Mouse (Mus musculus) kidney, postnatal 10 days (tissue): ENCODE results near the gene Slc25a5.
A peak's percentile ranks its signal among the peaks of the same experiment; 100 is the strongest.

Experiments
- DNase-seq: peaks from one replicate; pipeline ENCODE4 v3.0.0; 2021; ENCODE audit warnings: mixed read lengths

Gene Slc25a5

DNA sequence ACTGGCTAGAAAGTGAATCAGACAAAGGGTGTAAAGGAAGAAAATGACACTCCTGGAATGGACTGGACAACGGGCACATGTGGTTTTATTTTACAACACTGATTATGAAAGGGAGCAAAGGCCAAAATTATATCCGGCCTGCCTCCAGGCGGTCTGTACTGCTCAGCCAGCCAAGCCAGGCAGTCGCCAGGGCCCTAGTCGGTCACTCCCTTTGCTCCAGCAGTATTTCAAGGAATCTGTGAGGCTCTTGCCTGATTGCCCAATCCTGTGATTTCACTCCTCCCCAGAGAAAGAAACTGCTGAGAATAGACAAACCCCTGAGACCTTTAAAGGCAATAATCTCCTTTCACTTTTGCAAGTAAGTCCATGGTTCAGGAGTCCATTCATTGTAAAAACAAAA, 8.7 kb downstream of the Slc25a5 start:
- peak; percentile 49 for DNase-seq

DNA sequence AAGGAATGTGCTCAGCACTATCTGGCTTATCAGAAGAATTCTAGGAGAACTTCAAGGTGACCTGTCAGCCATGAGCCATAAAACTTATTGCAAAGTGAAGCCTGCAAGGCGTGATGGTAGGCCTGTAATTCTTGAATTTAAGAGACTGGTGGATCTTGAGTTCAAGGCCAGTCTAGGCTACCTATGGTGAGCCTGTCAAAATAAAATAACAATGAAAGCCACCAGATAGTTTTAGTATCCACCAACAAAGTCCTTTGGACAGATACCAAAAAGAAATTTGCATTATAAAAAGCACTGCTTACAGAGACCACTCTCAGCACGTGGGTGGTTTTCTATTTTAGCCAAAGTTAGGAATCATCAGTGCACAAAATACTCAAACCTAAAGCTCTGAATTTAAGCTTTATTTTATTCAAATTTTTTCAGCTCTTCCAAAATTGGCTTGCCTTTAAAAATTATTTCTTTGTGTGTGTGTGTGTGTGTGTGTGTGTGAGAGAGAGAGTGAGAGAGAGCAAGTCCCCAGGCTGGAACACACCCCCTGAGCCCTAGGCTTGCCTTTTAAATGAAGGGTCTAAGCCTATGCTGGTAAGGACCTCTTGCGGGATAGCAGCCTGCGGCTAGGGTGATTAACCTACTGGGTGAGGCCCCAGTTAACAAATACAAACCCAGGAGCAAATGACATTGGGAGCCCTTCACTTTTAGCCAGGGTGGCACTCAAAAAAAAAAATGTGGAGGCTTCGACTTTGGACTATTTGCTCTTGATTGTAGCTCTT, 10.2 kb downstream of the Slc25a5 start:
- DNase-seq = no peak

DNA sequence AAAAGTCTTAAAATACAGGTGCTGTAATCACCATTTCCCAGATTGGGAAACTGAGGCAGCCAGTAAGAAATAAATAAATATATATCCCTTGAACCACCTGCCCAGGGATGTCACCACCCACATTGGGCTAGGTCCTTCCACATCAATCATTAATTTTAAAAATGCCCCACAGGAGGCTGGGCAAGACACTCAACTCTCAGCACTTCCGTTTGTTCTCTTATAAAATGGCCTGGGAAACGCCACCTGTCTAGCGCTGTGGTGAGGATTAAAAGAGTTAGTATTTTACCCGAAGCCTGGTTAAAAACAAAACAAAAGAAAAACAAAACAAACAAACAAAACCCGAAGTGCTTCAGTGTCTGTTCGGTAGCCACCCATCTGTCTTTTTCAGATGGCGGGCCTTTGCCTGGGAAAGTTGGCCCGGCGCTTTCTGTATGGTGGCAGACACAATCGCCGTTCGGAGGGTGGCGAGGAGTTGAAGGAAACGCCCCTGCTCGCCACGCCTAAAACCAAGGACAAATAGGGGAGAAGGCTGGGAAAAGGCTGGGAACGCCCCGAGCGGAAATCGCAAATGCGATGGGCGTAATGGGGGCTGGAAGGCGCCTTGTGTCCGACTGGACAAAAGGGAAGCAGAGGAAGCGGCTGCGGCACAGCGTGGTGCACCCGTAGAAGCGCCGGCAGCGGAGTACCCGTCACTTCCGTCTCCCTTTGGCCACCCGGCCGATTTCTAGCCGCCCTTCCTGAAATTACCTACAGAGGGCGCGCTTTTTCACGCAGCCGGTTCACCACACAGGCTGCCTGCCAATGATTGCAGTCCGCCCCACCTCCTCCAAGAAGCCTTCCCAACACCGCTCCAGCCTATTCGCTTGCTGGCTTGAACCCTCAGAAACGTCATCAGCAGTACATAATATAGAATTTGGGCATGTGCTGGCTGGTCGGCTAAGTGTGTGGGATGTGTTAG, 12.2 kb downstream of the Slc25a5 start:
- DNase-seq = peak; percentile 91

DNA sequence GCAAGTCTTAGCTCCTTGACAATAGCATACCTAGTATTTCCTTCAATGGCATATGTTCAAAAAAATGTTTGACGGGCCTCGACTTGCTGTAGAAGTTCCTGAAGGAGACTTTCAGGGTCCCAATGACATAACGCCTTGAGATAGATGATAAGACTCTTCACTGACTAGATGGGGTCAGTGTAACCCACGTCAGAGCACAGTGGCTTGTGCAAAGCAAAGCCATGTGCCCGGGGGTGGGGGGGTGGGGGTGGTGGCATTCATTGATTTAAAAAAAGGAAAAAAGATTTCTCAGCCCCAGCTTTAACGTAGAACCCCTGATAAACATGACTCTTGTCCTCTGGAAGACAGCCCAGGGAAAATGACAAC, 12.8 kb downstream of the Slc25a5 start:
- DNase-seq = no peak

DNA sequence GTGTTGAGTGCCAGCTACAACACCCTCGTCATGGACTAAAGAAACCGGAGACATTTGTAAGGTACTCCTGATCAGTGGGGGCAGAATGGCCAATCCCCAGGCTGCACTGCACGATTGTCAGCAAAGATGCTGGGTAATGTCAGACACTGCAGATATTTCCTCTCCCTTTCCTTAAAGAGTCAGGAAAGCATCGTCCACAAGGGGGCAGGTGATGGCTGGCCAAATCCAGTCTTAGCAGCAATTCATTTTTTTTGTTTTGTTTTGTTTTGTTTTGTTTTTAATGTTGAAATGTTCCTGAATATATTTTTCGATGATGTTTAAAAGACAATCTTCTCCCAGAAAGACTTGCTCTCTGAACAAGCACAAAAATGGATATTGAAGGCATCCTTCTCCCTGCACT, 15.9 kb downstream of the Slc25a5 start:
- peak; percentile 66 for DNase-seq

DNA sequence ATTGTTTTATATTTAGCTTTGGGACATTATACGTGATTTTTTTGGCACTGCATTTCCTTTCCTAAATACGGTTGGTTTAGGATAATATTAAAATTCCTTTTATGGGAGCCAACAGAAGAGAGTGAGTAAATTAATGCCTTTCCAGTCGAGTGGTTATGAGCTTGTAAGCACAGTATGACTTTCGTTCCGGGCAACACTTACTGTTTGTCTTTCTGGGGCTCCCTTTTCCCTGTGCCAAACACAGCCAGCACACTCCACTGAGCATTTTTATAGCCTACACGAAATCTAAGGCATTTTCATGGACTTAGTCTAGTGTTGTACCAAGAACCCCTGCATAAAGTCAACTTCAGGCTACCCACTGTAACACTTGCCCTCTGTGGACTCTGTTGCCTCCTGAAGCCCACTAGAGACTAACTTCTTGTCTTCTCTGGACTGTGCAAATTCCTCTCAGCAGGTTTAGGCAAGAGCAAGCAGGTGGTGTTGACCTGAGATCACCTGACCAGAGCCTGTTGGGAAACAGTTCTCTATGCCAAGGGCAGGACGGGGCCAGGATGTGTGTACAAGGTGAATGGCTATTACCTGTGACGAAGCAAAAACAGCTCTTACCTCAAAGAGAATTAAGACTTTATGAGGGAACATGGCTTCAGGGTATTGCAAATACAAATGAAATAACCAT, 18.8 kb downstream of the Slc25a5 start:
- peak; percentile 54 for DNase-seq

DNA sequence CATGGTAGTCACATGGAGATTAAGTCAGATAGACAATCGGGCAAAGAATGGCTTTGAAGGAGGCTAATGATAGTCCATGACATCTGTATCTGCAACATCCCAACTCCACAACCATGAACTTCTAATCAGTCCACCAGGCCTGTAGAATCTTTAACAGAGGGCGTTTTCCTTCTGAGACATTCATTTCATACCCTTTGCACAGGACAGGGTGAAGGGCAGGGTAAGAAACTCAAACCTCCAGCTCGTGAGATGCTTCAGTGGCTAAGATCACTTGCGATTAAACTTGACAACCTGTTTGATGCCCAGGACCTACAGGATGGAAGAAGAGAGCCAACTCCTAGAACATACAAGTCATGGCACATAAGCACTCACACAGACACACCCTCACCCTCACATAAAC, 19.6 kb downstream of the Slc25a5 start:
- no peak for DNase-seq

DNA sequence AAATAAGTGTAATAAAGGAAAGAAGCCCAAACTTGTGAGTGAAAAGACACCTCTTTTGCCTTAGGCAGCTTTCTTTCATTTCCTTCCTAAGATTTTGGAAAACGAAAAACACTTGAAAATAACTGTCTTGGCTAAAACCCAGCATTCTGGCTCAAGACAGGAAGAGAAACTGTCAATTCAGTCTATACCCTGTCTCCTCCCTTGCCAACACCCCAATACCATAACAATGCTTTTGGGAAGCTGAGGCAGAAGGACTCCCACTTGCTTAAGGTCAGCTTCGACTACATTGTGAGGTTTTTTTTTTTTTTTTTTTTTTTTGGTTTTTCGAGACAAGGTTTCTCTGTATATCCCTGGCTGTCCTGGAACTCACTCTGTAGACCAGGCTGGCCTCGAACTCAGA, 20.0 kb downstream of the Slc25a5 start:
- no peak for DNase-seq

DNA sequence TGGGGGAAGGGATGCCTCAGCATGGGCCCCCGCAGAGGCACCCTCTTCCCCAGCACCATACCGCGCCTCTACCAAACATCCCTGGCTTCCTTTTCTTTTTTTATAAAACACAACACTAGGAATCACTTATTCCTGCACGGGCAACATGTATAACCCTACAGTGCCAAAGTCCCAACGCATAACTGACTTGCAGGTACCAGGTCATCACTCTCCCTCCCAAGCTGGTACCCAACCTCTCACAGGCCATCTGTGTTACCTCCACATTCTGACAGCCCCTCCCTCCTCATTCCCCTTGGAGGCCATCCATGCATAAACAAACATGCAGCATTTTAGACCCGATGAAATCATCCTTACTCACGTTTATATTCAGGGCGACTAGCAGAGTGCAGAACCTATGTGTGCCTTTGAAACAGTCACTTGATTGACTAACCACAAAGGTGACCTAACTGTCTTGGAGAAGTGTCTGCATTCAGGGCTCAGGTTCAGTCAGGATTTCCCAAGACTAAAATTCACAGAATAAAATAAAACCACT, 21.0 kb downstream of the Slc25a5 start:
- DNase-seq = no peak

DNA sequence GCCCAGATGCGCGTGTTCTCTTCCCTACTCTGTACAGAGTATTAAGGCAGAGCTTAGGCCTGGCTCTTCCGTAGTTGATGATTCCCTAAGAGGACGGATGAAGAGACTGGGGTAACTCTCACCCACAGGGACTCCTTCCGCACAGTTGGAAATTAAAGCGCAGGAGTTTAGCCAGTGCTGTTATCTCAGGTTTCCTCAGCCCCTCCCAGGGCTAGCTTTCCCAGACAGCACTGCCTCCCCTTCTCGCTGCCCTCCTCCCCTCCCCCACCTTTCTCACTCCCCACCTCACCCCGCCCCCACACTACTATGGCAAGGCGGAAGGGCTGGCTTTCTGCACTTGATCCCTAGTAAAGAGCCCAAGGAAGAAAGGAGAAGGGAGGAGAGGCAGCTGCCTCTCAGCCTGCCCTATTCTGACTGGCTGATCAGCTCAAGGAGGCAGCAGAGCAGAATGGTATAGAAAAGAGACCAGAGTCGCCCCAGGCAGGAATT, 21.5 kb downstream of the Slc25a5 start:
- peak; percentile 46 for DNase-seq

DNA sequence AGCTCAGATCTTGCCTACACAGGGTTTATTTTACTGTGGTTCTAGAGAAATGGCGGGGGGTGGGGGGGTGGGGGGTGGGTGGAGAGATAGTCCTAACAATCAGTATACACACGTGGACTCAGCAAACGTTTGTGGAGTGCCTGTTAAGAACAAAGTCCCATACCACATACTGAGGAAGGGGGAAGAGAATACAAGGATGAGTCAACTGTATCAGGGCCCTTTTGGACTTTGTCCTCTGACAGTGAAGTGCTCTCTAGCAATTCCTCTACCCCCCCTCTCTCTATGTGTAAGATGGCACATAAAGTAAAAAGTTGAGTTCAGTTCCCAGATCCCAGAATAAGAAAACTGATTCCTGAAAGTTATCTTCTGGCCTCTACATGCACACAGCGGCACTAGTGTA, 24.1 kb downstream of the Slc25a5 start:
- no peak for DNase-seq

DNA sequence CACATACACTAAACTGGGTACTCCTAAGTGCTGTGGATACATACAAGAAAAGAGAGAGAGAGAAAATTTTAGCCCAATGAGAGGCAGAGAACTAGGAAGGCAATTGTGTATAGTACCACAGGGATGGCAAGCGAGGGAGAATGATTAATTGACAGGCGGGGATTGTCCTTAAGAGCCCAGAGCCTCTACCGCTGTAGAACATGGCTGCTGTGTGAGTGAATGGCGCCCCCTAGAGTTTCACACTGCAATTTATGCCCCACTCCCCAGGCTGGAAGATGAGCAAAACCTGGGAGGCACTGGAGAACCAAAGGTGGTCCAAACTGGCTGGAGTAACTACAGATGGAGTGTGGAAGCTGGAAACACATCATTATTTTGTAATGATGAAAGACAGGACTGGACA, 24.8 kb downstream of the Slc25a5 start:
- DNase-seq = peak; percentile 65

DNA sequence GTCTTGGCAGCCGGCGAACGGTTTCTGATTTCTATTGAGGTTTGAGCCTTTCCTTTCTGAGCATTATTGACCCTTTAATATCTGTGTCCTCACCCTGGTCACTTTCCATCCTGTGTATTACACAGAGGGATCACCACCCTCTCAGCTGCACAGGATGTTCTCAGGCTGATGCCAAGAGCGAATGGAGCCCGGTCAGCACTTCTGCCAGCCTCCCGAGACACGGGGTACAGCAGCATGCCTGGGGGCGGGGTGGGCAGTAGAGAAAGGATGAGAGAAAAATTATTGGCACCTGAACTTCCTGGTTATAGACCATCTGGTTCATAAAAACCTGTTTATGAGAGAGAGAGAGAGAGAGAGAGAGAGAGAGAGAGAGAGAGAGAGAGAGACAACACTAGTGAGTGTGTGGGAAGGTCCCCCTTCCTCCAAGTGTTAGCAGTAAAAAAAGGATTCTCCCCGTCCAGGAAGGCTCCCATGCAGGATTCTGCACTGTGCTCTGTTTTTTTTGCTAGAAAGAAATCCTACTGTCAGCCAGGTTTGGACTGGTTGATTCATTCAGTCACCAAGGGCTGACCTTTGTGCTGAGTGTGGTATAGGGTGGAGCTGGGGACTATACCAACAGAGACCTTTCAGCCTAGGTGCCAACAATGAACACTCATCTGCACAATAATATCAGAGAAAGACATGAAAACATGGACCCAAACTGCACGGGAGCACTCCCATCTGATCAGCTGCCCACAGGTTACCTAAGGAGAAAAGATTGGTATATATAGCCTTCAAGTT, 28.7 kb downstream of the Slc25a5 start:
- no peak for DNase-seq

DNA sequence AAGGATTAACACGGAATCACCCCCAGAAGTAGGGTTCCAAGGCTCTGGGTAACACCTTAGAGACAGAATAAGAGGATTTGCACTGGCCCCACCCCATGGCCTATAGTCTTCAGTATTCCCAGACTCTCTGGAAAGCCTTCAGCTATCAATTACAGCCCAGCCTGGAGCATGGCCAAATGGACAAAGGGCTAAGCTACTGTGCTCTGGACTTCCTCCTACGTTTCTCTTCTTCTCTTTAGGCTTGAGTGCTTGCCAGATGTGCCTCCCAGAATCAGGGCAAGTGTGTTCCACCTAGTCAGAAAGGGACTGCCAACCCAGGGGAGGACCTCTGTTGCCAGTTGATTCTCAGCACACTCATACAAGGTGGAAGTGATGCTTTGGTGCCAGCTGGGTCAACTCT, 29.6 kb downstream of the Slc25a5 start:
- DNase-seq = peak; percentile 72

DNA sequence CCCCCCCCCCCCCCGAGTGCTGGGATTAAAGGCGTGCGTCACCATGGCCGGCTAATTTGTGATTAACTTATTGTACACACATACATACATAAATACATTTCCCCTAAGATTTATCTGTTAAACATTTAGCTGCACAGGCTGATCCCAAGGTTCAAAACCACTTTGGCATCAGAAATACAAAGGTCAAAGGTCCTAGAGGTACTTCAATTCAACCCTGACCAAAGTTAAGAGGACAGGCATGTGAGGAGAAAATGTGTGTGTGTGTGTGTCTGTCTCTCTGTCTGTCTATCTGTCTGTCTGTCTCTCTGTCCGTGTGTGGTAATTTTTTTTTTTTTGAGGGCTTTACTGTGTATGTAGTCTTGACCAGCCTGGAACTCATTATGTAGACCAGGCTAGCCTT, 31.4 kb downstream of the Slc25a5 start:
- DNase-seq = no peak

DNA sequence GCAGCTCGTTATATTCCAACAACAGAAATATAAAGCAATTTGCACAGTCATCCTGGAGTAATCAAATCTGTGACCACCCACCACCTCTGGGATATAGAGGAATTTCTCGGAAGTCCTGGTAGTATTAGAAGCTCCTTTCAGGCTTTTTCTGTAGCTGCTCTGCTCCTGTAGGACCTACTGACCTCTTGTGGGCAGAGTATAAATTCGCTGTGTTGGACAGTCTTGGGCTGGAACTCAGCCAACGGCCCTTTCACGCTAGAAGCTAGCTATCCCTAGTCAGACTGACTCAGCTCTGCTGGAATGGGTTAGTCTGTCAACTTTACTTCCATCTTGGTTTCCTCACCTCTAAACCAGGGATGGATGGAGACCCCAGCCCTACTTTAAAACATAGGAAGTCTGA, 34.8 kb downstream of the Slc25a5 start:
- peak; percentile 78 for DNase-seq

DNA sequence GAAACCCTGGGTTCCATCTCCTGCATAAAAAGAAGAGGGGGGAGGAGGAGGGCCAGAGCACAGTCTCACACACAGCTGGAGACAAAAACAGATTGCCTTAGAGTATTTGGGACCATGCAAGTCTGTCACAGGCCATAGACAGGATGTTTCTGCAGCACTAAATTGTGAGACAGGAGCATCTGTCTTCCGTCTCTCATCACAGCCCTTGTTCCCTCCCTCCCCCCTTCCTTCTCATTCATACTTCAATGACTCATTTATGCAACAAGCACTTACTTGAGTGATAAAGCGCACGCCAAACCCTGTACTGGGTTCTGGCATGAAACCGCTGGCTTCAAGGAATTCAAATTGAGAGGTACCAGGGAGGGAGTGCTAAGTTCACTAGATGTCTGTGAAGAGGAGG, 36.2 kb downstream of the Slc25a5 start:
- DNase-seq = no peak

DNA sequence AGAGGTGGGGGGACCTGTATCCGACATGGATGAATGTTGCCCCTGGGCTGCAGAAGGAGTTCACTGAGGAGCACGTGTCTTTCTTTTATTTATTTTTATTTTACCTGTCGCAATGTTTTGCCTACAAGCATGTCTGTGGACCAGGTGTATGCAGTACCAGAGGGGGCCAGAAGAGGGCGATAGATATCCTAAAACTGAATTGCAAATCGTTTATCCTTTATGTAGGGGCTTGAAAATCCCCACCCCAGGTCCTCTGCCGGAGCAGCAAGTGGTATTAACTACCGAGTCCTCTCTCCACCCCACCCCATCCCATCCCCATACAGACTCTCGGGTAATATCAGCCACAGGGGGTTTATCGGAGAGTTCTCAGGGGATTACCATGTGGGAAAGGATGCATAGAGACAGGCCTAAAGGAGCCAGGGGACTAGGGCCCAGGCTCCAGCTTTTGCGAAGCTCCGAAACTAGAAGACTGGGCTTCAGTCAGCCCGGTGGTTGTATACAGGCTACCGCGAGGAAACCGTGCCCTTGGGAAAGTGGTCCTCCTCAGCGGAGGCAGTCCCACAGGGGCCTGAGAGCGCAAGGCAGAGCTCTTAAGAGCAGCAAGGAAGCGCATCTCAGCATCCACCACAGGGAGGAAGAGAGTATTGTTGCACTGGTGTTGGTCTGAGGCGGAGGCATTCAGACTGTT, 38.1 kb downstream of the Slc25a5 start:
- peak; percentile 79 for DNase-seq

DNA sequence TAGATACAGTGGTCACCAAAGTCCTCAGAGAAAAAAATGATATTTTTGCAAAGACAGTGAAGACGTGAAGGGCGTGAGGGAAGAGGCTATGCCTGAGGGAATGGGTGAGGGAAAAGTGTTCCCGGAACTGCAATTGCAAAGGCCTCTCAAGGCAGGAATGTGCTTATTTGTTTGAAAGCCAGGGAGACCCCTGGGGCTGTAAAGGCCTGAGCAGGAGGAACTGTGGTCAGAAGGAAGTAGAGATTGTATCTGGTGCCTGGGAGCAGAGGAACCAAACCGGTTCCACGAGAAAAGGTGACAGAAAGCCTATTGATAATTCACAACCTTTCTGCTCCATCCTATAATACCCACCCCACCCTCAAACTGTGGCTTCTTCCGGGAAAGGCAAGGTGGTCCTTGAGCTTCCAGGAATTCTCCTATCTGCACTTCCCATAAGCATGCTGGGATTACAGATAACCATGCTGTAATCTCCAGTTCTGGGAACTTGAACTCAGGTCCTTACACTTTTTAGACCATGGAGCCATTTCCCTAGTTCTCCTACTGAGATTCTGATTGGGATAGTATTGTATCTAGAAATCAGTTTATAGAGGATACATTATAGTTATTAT, 41.7 kb downstream of the Slc25a5 start:
- no peak for DNase-seq

DNA sequence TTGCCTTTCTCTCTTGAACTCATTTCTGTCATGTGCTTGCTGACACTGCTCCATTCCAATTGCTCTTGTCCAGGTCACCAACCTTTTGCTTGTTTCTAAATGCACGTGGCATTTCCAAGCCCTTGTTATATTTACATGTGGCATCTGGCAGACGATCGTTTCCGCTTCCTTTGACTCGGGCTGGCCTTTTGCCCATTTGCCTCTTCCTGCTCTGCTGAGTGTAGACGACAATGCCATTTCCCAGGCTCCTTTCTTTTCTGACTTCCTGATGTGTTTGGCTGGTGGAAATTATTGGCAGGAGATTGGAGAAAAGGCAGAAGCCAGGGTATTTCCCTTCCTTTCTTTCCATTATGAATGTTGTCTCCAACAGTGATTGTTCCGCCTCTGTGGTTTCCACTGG, 43.9 kb downstream of the Slc25a5 start:
- peak; percentile 74 for DNase-seq

DNA sequence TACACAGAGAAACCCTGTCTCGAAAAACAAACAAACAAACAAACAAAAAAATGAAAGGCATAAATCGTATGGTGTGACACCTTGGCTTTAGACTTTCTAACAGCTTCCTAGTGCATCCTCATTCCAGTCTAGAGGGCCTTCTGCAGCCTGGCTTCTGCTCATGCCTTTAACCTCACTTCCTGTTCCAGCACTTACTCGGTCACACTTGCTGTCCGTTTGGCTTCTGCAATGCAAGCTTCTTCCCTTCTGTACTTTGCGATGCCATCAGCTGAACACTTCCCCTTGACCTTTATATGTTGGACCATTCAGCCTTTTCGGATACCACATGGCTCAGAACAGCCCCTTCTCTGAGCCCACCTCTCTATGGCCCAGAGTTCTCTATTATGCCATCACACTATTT, 46.2 kb downstream of the Slc25a5 start:
- DNase-seq = no peak
